Comparison of ENCODE assay signal across 10 mouse cellular contexts in genomic region chr15:4503826-4504225, GRCm38 (mm10).
"Had no signal": no experiment of that assay in that cellular context is flagged by ENCODE, and none has a peak within 500 bp of the region (broad histone marks: within the 10 kb centered on the region; RNA-seq: fewer than 3 reads in every experiment).

No protein-coding gene starts in this region.

- DNase-seq: kidney, postnatal 25 days; left cerebral cortex, postnatal 4 days; liver, postnatal 0 days; lung, embryonic 14.5 days; retina, postnatal 1 day; right cerebral cortex, postnatal 14 days; right cerebral cortex, postnatal 4 days; thymus, adult 2 months; thymus, postnatal 14 days; thymus, postnatal 4 days had no signal
